41 mouse cellular contexts compared by ENCODE assay signal in the genomic region with DNA sequence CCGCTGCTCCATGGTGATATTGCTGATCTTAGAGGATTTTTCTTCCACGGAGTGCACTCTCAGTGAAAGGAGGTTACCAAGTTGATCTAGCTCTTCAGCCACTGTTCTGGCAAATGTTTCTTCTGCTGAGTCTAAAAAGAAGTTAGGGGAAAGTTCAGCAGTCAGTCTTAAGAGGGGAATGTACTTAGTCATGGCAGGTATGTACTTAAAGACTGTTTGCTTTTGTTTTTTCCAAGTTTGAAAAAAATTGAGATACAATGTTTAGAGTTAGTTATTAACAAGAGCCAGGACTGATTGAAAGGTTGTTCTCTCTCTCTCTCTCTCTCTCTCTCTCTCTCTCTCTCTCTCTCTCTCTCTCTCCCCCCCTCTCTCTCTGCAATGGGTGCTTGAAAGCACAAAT. TPM values are rescaled to one million over a fixed set of nuclear protein-coding genes. Genes with fewer than 3 reads are reported as not detected.
"Had no signal": no experiment of that assay in that cellular context is flagged by ENCODE, and none has a peak within 500 bp of the region (broad histone marks: within the 10 kb centered on the region; RNA-seq: fewer than 3 reads in every experiment).

No protein-coding gene starts in this region.

- DNase-seq: forebrain, postnatal 0 days; gastrocnemius, postnatal 14 days; gastrocnemius, postnatal 36 days; heart, adult 18-20 months; heart, postnatal 10 days; kidney, adult 11 months; kidney, adult 2 months; kidney, adult 9 months; kidney, postnatal 14 days; layer of hippocampus, adult 9-11 months; layer of hippocampus, postnatal 36 days; liver had no signal

- H3K4me1 ChIP-seq: heart, embryonic 10.5 days; heart, embryonic 12.5 days; hindbrain, embryonic 15.5 days had no signal

- H3K4me3 ChIP-seq: heart, embryonic 10.5 days; heart, embryonic 12.5 days; hindbrain, embryonic 13.5 days; hindbrain, embryonic 15.5 days; kidney, embryonic 15.5 days; limb, embryonic 10.5 days; limb, embryonic 12.5 days had no signal

RNA-seq across cellular contexts. Expression of a gene that starts 6.9 kb away (rescaled TPM):
- total RNA-seq: forebrain, postnatal 0 days; gastrocnemius, adult 8-10 months; gastrocnemius, postnatal 14 days; gastrocnemius, postnatal 36 days; heart, adult 18-20 months; heart, adult 8-10 months; heart, postnatal 10 days; heart, postnatal 25 days; hematopoietic stem cell, adult 5-6 weeks; layer of hippocampus, adult 18-20 months; layer of hippocampus, adult 8-10 months; layer of hippocampus, postnatal 14 days; layer of hippocampus, postnatal 36 days; left cerebral cortex, adult 18-20 months; left cerebral cortex, adult 8-10 months; left cerebral cortex, postnatal 14 days; left cerebral cortex, postnatal 36 days had no signal
- polyA plus RNA-seq: gonadal fat pad, adult 2 months; heart, embryonic 10.5 days; heart, embryonic 12.5 days; heart, embryonic 14.5 days; hindbrain, embryonic 11.5 days; kidney, embryonic 15.5 days; large intestine, adult 2 months; limb, embryonic 10.5 days; limb, embryonic 12.5 days; limb, embryonic 14.5 days had no signal

RNA-seq across cellular contexts. Expression of a gene that starts 8.1 kb away (rescaled TPM):
- total RNA-seq: gastrocnemius, adult 18-20 months; gastrocnemius, adult 8-10 months; gastrocnemius, postnatal 14 days; gastrocnemius, postnatal 36 days; heart, adult 18-20 months; heart, adult 8-10 months; heart, postnatal 10 days; heart, postnatal 25 days; hematopoietic stem cell, adult 5-6 weeks; layer of hippocampus, adult 18-20 months; layer of hippocampus, adult 8-10 months; layer of hippocampus, postnatal 36 days; left cerebral cortex, adult 18-20 months; left cerebral cortex, postnatal 36 days had no signal
- polyA plus RNA-seq: gonadal fat pad, adult 2 months; heart, embryonic 10.5 days; heart, embryonic 12.5 days; heart, embryonic 14.5 days; heart, embryonic 16.5 days; intestine, embryonic 16.5 days; kidney, adult 2 months; kidney, embryonic 15.5 days; kidney, postnatal 0 days; large intestine, adult 2 months; limb, embryonic 10.5 days; limb, embryonic 12.5 days; limb, embryonic 14.5 days had no signal

RNA-seq across cellular contexts. Expression of a gene that starts 21.2 kb away (rescaled TPM):
- total RNA-seq: forebrain, postnatal 0 days; gastrocnemius, adult 18-20 months; gastrocnemius, adult 8-10 months; gastrocnemius, postnatal 14 days; gastrocnemius, postnatal 36 days; heart, adult 18-20 months; heart, adult 8-10 months; heart, postnatal 10 days; heart, postnatal 25 days; hematopoietic stem cell, adult 5-6 weeks; layer of hippocampus, adult 18-20 months; layer of hippocampus, adult 8-10 months; layer of hippocampus, postnatal 14 days; layer of hippocampus, postnatal 36 days; left cerebral cortex, adult 18-20 months; left cerebral cortex, adult 8-10 months; left cerebral cortex, postnatal 14 days; left cerebral cortex, postnatal 36 days had no signal
- polyA plus RNA-seq: gonadal fat pad, adult 2 months; heart, embryonic 10.5 days; heart, embryonic 12.5 days; heart, embryonic 14.5 days; heart, embryonic 16.5 days; hindbrain, embryonic 11.5 days; hindbrain, embryonic 13.5 days; intestine, embryonic 14.5 days; intestine, embryonic 16.5 days; kidney, adult 2 months; kidney, embryonic 15.5 days; kidney, postnatal 0 days; large intestine, adult 2 months; limb, embryonic 10.5 days; limb, embryonic 12.5 days; limb, embryonic 14.5 days had no signal

RNA-seq across cellular contexts. Expression of a gene that starts 44.6 kb away (rescaled TPM):
- total RNA-seq: forebrain, postnatal 0 days; gastrocnemius, adult 18-20 months; gastrocnemius, adult 8-10 months; gastrocnemius, postnatal 14 days; gastrocnemius, postnatal 36 days; heart, adult 18-20 months; heart, adult 8-10 months; heart, postnatal 10 days; heart, postnatal 25 days; hematopoietic stem cell, adult 5-6 weeks; hindbrain, postnatal 0 days; layer of hippocampus, adult 18-20 months; layer of hippocampus, adult 8-10 months; layer of hippocampus, postnatal 14 days; layer of hippocampus, postnatal 36 days; left cerebral cortex, adult 18-20 months; left cerebral cortex, adult 8-10 months; left cerebral cortex, postnatal 14 days; left cerebral cortex, postnatal 36 days had no signal
- polyA plus RNA-seq: gonadal fat pad, adult 2 months; heart, embryonic 10.5 days; heart, embryonic 12.5 days; heart, embryonic 14.5 days; heart, embryonic 16.5 days; hindbrain, embryonic 11.5 days; intestine, embryonic 14.5 days; intestine, embryonic 16.5 days; kidney, adult 2 months; kidney, embryonic 15.5 days; kidney, postnatal 0 days; large intestine, adult 2 months had no signal

RNA-seq across cellular contexts. Expression of a gene that starts 45.0 kb away (rescaled TPM):
- total RNA-seq: gastrocnemius, adult 18-20 months; gastrocnemius, adult 8-10 months; gastrocnemius, postnatal 14 days; gastrocnemius, postnatal 36 days; heart, adult 18-20 months; heart, adult 8-10 months; heart, postnatal 10 days; heart, postnatal 25 days; hematopoietic stem cell, adult 5-6 weeks; left cerebral cortex, adult 18-20 months; left cerebral cortex, postnatal 36 days had no signal
- polyA plus RNA-seq: gonadal fat pad, adult 2 months; heart, embryonic 14.5 days; heart, embryonic 16.5 days; intestine, embryonic 14.5 days; kidney, adult 2 months; kidney, postnatal 0 days; limb, embryonic 12.5 days had no signal
